Mouse (Mus musculus) spleen, postnatal 4 days (tissue): ENCODE measurements around the gene Cirbp.
"Not testable (repeated sequence)": the region's sequence is repeated elsewhere in the genome, so short reads cannot be mapped to it uniquely, and the experiment has no call there.

ENCODE experiments used
- DNase-seq, 2 experiments: peaks; one replicate each; pipeline ENCODE4 v3.0.0; 2022; ENCODE audit warnings: low spot score in 2 of 2

Gene Cirbp

DNA sequence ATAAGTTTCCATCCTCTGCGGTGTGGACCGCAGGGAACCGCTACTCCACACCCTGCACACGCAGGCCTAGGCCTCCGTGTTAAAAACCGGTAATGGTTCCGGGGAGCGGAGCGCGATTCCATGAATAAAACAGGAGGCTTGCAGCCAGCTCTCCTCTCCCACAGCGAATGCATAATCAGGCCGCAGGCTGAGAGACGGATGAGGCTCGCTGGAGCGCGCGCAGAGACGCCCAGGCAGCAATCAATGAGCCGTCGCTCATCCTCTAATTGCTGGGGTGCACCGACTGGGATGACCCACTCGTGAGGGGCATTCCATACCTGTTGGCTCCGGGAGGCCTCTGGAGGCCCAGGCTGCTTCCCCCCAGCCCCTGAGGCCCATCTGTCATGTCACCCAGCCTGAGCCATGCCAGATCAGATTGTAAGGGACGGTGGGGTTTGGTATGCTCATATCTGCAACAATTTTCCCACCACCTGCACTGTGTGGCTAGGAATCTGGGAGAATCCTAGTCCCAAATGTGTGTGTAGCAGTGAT, 43.1 kb downstream of the Cirbp start:
- DNase-seq, result no peak

DNA sequence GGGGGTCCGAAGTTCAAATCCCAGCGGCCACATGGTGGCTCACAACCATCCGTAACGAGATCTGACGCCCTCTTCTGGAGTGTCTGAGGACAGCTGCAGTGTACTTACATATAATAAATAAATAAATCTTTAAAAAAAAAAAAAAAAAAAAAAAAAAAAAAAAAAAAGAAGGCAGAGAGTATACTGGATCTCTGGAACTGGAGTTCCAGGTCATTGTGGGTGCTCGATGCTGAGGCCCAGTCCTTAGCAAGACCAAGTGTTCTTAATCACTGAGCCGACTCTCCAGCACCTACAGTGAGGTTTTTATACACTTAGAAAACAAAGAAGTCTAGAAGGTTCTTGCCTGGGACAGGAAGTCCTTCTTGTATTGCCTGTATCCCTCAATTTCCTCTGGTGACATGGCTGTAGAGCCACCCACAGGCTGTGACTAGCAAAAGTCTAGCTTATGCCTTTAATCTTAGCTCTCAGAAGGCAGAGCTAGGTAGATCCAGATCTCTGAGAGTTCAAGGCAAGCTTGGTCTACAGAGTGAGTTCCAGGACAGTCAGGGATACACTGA, 45.8 kb downstream of the Cirbp start:
- DNase-seq, result not testable (repeated sequence)

DNA sequence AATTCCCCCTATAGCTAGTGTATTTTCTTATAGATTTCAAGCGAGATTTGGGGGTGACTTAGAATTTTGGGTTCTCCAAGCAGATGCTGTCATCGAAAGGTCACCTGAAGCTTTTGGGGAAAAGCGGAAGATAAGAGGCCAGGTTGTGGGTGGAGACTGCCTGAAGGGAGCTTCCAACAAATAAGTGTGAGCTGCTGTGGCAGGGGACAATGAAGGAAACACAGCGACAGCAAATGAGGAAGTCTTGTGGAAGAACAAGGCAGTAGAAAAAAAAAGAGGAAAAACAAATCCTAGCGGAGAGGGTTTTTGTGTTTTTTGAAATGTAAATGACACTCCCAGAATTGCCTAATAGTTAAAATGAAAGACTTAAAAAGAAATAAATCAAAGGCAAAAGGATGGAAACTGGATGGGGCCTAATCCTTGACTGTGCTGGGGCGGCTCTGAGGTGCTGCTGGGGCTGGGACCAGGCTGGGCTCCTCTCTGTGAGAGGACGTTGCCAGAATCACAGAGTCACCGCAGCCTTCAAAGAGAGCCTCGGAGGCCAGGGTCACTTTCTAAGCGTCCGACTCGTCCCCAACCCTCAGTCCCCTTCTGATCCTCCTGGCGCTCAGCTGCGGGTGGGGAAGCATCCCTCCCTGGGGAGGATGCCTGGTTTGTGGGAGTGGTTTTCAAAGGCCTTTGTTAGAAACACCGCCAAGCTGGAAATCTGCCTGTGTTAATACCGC, 49.4 kb downstream of the Cirbp start:
- DNase-seq, result no peak

DNA sequence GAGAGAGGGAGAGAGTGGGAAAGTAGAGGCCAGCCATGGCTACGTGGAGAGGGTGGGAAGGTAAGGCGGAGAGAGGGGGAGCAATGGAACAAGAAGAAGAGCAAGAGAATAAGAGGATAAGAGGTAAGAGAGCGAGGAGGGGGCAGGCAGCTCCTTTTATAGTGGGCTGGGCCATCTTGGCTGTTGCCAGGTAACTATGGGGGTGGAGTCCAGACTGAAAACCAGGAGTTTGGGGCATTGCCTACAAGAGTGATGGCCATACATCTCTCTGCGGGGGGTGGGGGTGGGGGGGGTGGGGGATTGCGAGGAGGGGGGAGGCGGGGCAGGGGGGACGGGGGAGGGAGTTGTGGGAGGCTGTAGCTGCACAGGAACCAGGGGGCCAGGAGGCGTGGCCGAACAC, 54.9 kb downstream of the Cirbp start:
- no peak for DNase-seq
